Mouse (Mus musculus) midbrain, postnatal 0 days (tissue): ENCODE results near the gene Fam84b. TPM values are rescaled to one million over a fixed set of nuclear protein-coding genes. Genes with fewer than 3 reads are reported as not detected.
"Not testable (repeated sequence)": the region's sequence is repeated elsewhere in the genome, so short reads cannot be mapped to it uniquely, and the experiment has no call there.

Source experiments
- ATAC-seq: fragments of 200-750 bp; cut with Nextera tagmentation; 2 replicates; pipeline ENCODE4 v1.8.0; 2017; ENCODE audit warnings: moderate number of reproducible peaks, mild to moderate bottlenecking, moderate TSS enrichment, moderate library complexity; ENCODE audit not compliant: low FRiP score
- DNase-seq: peaks from one replicate; pipeline ENCODE4 v3.0.0-alpha.2; 2015; ENCODE audit warnings: low spot score
- H3K27ac ChIP-seq: fragments of 300-500 bp; sonication (generic); 2 replicates; pipeline ENCODE4 v1.5.1; 2014; ENCODE audit warnings: low read depth, mild to moderate bottlenecking, low read length, mixed read lengths
- H3K27me3 ChIP-seq: fragments of 300-500 bp; sonication (generic); 2 replicates; pipeline ENCODE4 v1.6.1; 2014; ENCODE audit warnings: low read length, control low read depth, mixed read lengths; ENCODE audit not compliant: insufficient read depth
- H3K36me3 ChIP-seq: fragments of 300-500 bp; sonication (generic); 2 replicates; pipeline ENCODE4 v1.6.1; 2014; ENCODE audit warnings: low read length, control low read depth, mixed read lengths; ENCODE audit not compliant: insufficient read depth
- H3K4me1 ChIP-seq: fragments of 300-500 bp; sonication (generic); 2 replicates; pipeline ENCODE4 v1.6.1; 2014; ENCODE audit warnings: mild to moderate bottlenecking, control low read depth, antibody characterized with exemption, low read length, mixed read lengths; ENCODE audit not compliant: insufficient read depth
- H3K4me2 ChIP-seq: fragments of 300-500 bp; sonication (generic); 2 replicates; pipeline ENCODE4 v1.6.1; 2014; ENCODE audit warnings: low read depth, mild to moderate bottlenecking, low read length, mixed read lengths; ENCODE audit not compliant: poor library complexity, severe bottlenecking
- H3K4me3 ChIP-seq: fragments of 300-500 bp; sonication (generic); 2 replicates; pipeline ENCODE4 v1.5.1; 2014; ENCODE audit warnings: low read depth, mild to moderate bottlenecking, low read length, moderate library complexity
- H3K9ac ChIP-seq: fragments of 300-500 bp; sonication (generic); replicated peaks from 2 replicates; pipeline ENCODE4 v1.6.1; 2014; ENCODE audit warnings: mild to moderate bottlenecking, low read length, moderate library complexity, mixed read lengths; ENCODE audit not compliant: poor library complexity, severe bottlenecking
- H3K9me3 ChIP-seq: fragments of 300-500 bp; sonication (generic); 2 replicates; pipeline ENCODE4 v1.6.1; 2016; ENCODE audit warnings: low read length, control low read depth
- CTCF ChIP-seq: IDR thresholded peaks from 2 replicates; pipeline ENCODE4 v1.5.1; 2016; ENCODE audit warnings: antibody characterized with exemption, mild to moderate bottlenecking
- WGBS: fragments of 180-500 bp; shearing (Covaris S2); extraction: QIAGEN DNeasy Blood & Tissue Kit; methylation state at CpG from one replicate; pipeline ENCODE4 v1.1.7; 2014; 5-methylcytosine and 5-hydroxymethylcytosine counted together
- polyA plus RNA-seq: library from polyadenylated mRNA; unstranded; fragments of >200 nt; fragmentation: Nextera tagmentation; extraction: Ambion mirVana; gene quantifications from 2 replicates; pipeline ENCODE4 v1.2.1, GENCODE M21; 2015
- total RNA-seq: library from RNA; depleted of rRNA; stranded (reverse); fragments of >200 nt; gene quantifications from 2 replicates; pipeline ENCODE4 v1.2.3, GENCODE M21; 2014

The Fam84b gene
- total and polyA plus RNA-seq, 2 experiments from 2014 or later = 5.2 to 15.4 TPM

- no peaks in the 10 kb centered on the region for H3K27me3 ChIP-seq
- H3K9me3 ChIP-seq = no peaks in the 10 kb centered on the region
- TF ChIP-seq CTCF = no peak
- 79% methylated on average over 4 of the region's 4 CpGs for WGBS
- ATAC-seq = no peak
- H3K4me1 ChIP-seq = no peaks in the 10 kb centered on the region
- H3K27ac ChIP-seq = no peak overlapping the region
- no peak overlapping the region for H3K9ac ChIP-seq
- H3K4me3 ChIP-seq = no peak overlapping the region
- no peak for DNase-seq
- no peak overlapping the region for H3K4me2 ChIP-seq
- no peaks in the 10 kb centered on the region for H3K36me3 ChIP-seq
These were observed 11.8 kb downstream of the Fam84b start for GRCm38 (mm10) chr15:60841785-60842184.

GRCm38 (mm10) chr15:60841312-60841711 is 12.3 kb downstream of the Fam84b start:
- ATAC-seq, H3K27ac ChIP-seq, H3K4me3 ChIP-seq, DNase-seq, H3K4me1 ChIP-seq, H3K4me2 ChIP-seq, H3K27me3 ChIP-seq, H3K9me3 ChIP-seq, H3K9ac ChIP-seq, H3K36me3 ChIP-seq: not testable (repeated sequence)

- Histone ChIP-seq H3K4me1 (no peaks in the 10 kb centered on the region), H3K4me3 (no peak overlapping the region), H3K27ac (no peak overlapping the region), H3K9me3 (no peaks in the 10 kb centered on the region), H3K27me3 (no peaks in the 10 kb centered on the region), H3K9ac (no peak overlapping the region), H3K36me3 (no peaks in the 10 kb centered on the region), H3K4me2 (no peak overlapping the region)
- no peak for ATAC-seq
- no peak for DNase-seq
- TF ChIP-seq CTCF = no peak
- WGBS = 30% methylated on average over 4 of the region's 4 CpGs
These were observed 13.3 kb downstream of the Fam84b start for GRCm38 (mm10) chr15:60840296-60840670.

- DNase-seq (no peak), ATAC-seq (no peak)
- no peaks in the 10 kb centered on the region for H3K4me1 ChIP-seq
- no peak overlapping the region for H3K27ac ChIP-seq
- H3K4me3 ChIP-seq = no peak overlapping the region
- H3K27me3 ChIP-seq = no peaks in the 10 kb centered on the region
- H3K36me3 ChIP-seq = no peaks in the 10 kb centered on the region
- WGBS = 16% methylated on average over 3 of the region's 3 CpGs
- no peak for TF ChIP-seq CTCF
- no peak overlapping the region for H3K9ac ChIP-seq
- H3K4me2 ChIP-seq = no peak overlapping the region
- no peaks in the 10 kb centered on the region for H3K9me3 ChIP-seq
These were observed 13.9 kb downstream of the Fam84b start for GRCm38 (mm10) chr15:60839539-60840295.

DNA sequence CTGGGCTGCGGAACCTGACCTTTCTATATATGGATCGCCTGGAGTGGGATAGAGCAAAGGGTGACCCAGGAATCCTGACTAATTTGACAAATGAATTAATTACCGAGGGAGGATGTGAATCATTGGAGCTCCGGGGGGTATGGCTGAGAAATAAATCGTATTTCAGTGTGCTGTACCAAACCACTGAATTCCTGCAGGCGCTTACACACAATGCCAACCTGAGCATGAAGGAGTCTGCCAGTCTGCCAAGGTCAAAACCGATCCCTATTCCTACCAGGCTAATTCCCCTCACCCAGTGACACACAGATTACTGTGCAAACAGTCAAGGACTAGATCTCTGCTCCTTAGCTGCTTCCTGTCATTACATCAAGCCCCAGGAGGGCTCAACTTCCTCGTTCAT is 15.4 kb downstream of the Fam84b start:
- Histone ChIP-seq H3K4me1 (no peaks in the 10 kb centered on the region), H3K9me3 (no peaks in the 10 kb centered on the region), H3K4me3 (no peak overlapping the region), H3K4me2 (no peak overlapping the region), H3K27me3 (no peaks in the 10 kb centered on the region), H3K36me3 (no peaks in the 10 kb centered on the region), H3K27ac (no peak overlapping the region), H3K9ac (no peak overlapping the region)
- TF ChIP-seq CTCF = no peak
- DNase-seq = no peak
- no peak for ATAC-seq
- WGBS = 65% methylated on average over 8 of the region's 8 CpGs

GRCm38 (mm10) chr15:60837719-60838118 is 15.9 kb downstream of the Fam84b start:
- Histone ChIP-seq H3K27ac (no peak overlapping the region), H3K27me3 (no peaks in the 10 kb centered on the region), H3K4me2 (no peak overlapping the region), H3K4me3 (no peak overlapping the region), H3K9ac (no peak overlapping the region), H3K9me3 (no peaks in the 10 kb centered on the region), H3K4me1 (no peaks in the 10 kb centered on the region), H3K36me3 (no peaks in the 10 kb centered on the region)
- DNase-seq (no peak), ATAC-seq (no peak)
- no peak for TF ChIP-seq CTCF
- 94% methylated on average over 9 of the region's 9 CpGs for WGBS
